Mouse (Mus musculus): Measurements from ENCODE around the gene 4931428F04Rik.
"Not testable (repeated sequence)": the region's sequence is repeated elsewhere in the genome, so short reads cannot be mapped to it uniquely, and the experiment has no call there.

The 4931428F04Rik gene

DNA sequence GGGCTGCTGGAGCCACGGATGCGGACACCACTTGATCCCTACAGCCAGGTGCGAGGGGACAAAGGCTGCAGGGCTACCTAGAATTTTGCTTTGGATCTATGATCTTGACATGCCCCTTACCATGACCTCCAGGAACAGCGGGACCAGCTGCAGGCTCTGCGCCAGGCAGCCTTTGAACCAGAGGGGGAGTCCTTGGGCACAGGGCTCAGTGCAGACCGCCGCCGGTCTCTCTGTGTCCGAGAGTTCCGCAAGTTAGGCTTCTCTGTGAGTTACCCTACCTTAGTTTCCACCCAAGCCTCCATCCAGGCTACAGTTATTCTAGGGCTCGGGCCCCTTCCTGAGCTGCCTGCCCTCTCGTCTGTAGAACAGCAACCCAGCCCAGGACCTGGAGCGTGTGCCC, 18.0 kb upstream of the 4931428F04Rik start:
- DNase-seq (ENCODE audit: low read depth) = no peak

DNA sequence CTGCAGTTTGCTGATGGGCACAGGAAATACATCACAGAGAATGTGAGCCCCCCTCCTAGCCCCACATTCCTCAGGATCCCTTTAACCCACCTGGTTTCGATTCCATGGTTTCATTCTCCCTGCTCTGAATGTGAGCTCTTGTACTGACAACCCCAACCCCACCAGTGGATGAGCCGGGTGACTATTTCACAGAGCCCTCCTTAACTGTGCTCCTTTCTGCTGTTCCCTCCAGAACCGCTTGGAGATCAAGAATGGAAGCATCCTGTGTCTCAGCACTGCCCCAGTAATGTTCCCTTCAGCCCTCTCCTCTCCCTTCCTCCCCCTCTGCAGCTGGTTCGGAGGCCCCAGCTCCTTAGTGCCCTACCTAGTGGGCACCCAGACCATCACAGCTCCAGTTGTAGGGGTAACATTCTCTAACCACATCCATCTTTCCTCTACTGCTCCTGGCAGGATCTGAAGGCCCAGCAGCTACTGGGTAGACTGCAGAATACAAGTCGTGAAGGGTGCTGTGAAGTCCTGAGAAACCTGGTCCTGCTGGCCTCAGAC, 16.6 kb upstream of the 4931428F04Rik start:
- DNase-seq (ENCODE audit: low read depth) = no peak

DNA sequence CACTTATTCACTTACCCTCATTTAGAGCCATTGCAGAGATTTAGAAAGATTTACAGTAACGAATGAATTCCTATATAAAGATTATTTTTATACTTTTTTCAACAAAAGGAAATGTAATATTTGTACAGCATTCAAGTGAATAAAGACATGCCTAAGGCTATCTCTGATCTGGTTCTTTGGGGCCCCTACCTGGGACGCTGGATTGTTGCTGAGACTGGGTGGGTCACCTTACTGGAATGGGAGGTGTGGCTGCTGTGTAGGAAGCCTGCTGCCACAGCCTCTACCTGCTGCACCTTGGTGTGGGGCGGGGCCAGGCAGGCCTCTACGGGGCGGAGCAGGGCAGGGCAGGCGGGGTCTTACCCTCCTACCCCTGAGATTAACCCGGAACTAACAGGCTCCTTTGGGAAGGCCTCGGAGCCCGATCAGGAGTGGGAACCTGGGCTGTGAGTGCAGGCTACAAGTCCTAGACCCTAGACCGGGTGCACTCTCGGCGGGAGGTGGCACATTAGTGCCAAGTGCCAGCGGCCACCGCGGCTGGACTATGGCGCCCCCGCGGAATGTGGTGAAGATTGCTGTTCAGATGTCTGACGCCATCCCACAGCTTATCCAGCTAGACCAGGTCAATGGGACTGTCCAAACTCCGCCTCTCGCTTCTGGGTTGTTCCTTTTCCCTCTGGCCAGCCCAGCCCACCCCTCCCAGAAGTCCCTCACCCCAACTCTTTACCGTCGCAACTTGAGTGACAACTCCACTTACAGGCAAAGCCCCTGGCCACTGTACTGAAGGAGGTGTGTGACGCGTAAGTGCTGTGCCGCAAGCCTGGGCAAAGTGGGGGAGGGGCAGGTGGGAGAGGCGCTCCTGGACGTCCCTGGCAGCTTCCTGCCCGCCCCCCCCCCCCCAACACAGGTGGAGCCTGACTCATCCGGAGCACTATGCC, 15.8 kb upstream of the 4931428F04Rik start, which contains the start of gene Elmo3:
Elmo3 (plus strand) TSS at position 391 of the 935 bp plus-strand sequence.
- no peak for DNase-seq (ENCODE audit: low read depth)

DNA sequence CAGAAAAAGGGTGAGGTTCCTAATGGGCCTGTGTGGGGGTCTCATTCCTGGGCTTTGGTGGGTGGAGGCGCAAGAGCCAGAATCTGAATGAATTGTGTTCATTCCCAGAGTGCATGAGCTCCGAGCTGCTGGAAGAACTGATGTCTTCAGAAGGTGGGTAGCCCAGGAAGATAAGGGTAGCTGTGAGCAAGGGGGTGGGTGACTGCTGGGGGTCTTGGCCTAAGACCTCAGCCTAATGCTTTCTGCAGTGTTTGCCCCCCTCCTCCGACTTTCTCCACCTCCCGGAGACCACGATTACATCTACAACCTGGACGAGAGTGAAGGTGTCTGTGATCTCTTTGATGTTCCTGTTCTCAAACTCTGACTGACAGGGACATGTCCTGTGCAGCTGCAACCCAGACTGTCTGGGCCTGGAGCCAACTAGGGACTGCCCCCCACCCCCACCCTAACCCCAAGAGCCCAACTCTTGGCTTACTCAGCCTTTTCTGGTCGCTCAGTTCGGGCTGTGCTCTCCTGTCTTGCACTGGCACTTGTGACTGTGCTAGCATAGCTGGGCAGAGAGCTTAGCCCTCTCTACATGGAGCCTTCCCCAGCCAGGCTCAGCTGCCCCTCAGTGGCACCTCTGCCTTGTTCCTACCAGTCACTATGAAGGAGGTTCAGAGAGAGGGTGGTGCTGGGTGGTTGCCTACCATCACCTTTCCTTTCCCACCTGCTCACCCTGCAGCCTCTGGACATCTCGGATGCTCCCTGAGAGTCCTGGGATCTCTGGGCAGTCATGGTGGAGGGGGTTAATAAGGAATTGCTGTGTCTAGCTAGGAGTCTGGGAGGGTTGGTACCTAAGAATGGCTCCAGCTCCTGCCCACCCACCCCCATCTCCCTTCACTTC, 14.9 kb upstream of the 4931428F04Rik start:
- DNase-seq (ENCODE audit: low read depth) = no peak

DNA sequence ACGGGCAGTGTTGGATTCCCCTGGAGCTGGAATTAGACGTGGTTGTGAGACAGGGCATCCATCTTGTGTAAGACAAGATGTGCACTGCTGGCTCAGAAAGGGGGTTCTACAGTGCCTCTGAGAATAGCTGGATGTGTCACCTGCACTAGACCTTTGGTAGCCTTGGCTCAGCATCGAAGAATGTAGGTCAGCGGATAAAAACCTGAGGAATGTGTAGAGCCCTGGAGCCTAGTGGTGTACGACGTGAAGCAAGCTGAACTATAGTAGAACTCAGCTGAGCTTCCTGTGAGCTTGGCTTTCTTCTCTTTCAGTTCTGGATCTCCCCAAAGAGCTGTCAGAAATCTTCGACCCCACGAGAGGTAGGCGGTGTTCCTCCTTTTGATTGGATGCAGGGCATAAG, 14.2 kb upstream of the 4931428F04Rik start:
- DNase-seq (ENCODE audit: low read depth) = no peak

DNA sequence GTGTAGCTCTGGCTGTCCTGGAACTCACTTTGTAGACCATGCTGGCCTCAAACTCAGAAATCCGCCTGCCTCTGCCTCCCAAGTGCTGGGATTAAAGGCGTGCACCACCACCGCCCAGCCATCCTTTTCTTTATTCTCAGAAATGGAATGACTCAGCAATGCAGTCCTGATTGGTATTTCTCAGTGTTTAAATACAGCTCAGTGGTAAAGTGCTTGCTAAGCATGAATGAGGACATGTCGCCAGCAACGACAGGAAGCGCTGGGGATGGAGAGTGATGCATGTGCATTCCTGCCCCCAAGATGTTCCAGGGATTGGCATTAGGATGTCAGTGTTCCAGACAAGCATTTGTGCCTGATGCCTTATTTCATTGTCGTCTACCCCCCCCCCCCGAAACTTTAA, 13.7 kb upstream of the 4931428F04Rik start:
- no peak for DNase-seq (ENCODE audit: low read depth)

DNA sequence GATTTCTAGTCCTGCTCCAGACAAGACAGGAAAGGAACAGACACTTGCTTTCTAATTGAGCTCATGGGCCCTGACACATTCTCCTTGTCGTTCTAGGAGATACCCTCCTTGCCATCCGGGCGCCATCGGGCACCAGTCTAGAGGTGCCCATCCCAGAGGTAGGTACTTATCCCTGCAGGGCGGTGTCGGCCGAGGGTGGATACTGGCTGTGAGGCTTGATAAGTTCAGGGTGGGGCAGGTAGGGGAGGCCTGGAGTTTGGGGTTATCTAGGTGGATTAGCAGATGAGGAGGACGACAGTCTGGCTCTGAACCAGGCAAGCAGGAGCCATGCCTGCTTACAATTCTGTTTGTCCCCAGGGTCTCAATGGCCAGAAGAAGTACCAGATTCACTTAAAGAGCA, 10.3 kb upstream of the 4931428F04Rik start:
- DNase-seq (ENCODE audit: low read depth) = peak; percentile 78

DNA sequence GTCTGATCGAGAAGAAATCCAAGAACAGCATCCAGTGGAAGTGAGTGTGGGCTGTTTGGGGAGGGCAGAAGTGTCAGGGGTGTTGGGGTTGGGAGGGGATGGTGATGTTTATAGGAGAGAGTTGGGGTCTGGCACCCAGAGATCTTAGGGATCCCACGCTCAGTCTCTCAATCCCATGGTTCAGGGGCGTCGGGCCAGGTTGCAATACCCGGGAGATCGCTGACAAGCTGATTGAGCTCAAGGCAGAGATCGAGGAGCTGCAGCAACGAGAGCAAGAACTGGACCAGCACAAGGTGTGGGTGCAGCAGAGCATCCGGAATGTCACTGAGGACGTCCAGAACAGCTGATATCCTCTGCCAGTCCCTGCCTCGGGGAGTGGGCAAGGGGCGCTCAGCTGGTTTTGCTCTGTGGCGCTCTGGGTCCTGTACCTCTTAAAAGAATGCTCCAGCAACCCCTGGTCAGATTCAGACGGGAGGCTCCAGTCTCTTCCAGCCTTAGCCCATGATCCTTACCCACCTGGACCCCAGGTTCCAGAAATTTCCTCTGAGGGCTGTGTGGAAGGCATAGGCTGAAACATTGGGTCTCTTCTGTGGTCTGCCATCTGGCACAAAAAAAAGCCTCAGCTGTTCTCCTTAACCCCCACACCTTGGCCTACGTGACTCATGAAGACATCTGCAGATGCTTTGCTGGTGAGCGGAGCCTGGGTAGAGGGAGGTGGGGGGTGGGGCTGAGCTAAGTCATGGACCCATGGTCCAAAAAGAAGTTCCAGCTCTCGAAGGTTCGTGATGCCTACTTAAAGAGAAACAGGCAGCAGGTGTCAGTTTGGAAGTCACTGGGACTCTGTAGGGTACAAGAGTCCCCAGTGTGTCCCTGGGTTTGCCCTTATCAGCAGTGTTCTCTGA, 8.9 kb upstream of the 4931428F04Rik start:
- DNase-seq (ENCODE audit: low read depth) = no peak

DNA sequence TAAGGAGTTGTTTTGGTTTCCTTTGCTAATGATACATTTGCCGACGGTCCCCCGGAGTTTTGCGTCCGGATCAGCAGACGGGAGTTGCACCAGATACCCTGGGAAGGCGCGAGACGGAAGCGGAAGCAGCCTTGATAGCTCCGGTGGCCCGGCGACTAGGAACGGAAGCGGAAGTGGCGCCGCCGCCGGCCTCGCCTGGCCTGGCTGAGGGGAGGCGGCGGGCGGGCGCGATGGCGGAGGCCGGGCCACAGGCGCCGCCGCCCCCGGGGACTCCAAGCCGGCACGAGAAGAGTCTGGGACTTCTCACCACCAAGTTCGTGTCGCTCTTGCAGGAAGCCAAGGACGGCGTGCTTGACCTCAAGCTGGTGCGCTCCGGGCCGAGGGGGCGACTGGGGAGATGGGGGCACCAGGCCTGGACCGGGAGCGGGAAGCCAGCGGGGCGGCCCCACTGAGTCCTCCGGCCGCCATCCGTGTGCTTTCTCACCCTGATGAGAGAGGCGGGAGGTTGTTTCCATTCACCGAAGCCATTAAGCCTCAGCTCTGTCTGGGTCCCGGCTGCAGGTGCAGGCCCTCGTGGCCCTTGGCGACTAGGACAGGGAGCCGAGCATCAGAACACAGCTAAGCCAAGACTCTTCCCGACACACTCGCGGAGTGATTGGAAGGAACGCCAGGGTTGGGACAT, 8.0 kb upstream of the 4931428F04Rik start, which contains the start of gene E2f4:
E2f4 (plus strand) TSS at position 153 of the 682 bp plus-strand sequence.
- peak; percentile 89 for DNase-seq (ENCODE audit: low read depth)

DNA sequence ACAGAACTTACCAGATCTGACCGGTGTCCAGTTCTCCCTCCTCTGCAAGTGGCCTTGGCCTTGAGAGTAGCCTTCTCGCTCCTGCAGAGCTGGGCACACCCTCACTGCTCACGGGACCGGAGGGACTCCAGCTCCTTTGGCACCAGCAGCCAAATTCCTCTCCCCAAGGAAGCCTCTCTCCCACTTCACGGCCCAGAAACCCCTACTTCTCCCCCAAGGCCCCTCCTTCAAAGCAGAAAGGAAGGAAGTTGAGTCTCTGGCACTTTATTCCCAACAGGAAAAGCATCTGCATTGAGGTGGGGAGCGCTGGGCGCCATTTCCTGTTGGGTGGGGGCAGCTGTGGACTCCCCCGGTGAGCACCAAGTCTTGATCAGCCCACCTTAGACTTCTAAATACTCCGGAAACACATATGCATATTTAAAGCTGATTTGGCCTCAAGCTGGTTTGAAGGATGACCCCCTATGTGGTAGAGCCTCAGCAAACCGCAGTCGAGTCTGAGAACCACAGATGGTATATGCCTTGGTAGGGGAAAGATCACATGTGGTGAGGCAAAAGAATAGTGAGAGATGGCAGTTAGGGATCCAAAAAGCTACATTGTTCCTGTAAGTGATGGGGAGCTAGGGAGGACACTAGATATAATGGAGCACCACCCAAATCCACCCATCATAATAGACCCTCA, 6.4 kb upstream of the 4931428F04Rik start, which contains the start of gene Exoc3l:
Exoc3l (minus strand) TSS at position 207 of the 679 bp plus-strand sequence.
- DNase-seq (ENCODE audit: low read depth) = no peak

DNA sequence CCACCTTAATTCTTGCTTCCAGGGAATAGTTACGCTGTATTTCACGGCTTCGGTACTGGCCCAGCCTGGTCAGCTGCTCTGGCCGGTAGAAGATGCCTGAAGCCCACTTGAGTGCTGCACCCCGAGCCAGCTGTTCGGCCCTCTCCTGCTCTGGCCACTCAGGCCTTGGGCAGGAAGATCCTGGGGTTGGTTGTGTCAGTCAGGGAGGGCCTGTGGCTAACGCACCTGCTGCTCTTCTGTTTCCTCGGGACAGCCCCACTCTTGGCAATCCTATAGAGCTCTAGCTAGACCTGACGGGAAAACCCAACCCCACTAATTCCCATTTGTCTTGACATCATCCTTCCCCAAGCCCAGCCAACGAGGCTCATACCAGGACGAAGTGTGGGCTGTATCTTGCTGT, 5.6 kb upstream of the 4931428F04Rik start:
- DNase-seq (ENCODE audit: low read depth) = no peak

DNA sequence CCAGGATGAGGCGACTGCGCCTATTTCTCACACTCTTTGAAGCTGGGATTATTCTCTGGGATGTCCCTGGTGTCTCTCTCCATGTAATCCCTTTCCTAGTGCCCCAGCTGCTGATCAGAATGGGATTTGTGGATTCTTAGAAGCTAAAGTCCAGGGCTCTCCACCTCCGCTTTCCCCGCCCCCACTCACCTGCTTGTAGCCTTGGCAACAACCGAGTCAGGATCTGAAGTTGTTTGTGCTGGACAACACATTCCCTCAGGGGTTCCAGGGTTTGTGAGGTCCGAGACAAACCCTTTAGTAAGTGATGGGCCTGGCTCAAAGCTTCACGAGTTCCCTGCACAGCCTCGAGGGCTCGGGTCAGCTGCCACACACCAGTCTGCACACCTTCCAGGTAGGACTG, 5.1 kb upstream of the 4931428F04Rik start:
- DNase-seq (ENCODE audit: low read depth) = no peak

DNA sequence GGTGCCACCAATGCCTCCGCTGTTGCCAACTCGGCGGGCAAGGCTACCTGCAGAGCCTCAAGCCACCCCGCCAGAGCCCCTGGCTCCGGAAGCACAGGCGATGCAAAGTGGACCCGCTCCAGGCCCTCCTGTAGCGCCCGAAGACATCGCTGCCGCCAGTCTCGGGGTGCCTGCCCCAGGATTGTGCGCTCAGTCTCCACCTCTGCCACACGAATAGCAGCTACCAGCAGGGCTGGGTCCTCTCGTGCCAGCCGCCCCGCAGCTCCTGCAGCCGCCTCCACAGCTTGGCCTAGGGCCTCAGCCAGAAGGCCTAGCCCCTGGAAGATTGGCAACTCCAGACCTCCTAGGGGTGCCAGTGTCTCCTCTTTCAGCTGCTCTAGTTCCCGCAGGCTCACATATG, 3.7 kb upstream of the 4931428F04Rik start:
- no peak for DNase-seq (ENCODE audit: low read depth)

DNA sequence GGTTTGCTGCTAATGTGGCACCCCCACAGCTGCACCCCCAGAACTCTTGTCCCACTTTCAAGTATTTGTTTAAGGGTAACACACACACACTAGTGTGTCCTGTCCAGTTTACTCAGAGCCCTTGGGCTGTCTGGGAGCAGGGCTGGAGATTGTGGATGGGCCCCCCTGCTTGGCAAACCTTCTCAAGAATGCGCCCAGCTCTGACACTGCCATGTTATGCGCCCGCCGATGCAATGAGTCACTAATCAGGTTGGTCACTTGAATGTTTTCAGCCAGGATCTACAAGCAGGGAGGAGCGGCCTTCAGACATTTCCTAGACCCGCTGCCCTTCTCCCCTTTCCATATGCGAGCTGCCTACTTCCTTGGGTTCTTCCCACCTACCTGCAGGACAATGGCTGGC, 2.8 kb upstream of the 4931428F04Rik start:
- no peak for DNase-seq (ENCODE audit: low read depth)

DNA sequence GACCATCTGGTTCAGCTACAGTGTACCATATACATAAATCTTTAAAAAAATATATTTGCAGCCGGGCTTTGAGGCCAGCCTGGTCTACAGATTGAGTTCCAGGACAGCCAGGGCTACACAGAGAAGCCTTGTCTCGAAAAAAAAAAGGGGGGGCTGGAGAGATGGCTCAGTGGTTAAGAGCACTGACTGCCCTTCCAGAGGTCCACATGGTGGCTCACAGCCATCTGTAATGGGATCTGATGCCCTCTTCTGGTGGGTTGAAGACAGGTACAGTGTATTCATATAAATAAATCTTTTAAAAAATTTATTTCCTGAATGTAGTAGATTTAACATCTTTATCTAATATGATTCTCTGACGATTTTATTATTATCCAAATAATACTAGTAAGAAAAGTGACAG, 2.1 kb upstream of the 4931428F04Rik start:
- DNase-seq (ENCODE audit: low read depth) = not testable (repeated sequence)

DNA sequence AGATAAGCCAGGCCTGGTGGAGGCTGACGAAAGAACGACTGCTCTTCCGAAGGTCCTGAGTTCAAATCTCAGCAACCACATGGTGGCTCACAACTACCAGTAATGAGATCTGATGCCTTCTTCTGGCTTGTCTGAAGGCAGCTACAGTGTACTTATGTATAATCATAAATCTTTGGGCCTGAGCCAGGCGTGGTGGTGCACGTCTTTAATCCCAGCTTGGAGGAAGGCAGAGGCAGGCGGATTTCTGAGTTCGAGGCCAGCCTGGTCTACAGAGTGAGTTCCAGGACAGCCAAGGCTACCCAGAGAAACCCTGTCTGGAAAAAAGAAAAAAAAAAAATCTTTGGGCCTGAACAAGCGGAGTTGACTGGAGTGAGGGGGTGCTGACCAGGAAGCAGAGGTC, 1.7 kb upstream of the 4931428F04Rik start:
- DNase-seq (ENCODE audit: low read depth) = not testable (repeated sequence)

DNA sequence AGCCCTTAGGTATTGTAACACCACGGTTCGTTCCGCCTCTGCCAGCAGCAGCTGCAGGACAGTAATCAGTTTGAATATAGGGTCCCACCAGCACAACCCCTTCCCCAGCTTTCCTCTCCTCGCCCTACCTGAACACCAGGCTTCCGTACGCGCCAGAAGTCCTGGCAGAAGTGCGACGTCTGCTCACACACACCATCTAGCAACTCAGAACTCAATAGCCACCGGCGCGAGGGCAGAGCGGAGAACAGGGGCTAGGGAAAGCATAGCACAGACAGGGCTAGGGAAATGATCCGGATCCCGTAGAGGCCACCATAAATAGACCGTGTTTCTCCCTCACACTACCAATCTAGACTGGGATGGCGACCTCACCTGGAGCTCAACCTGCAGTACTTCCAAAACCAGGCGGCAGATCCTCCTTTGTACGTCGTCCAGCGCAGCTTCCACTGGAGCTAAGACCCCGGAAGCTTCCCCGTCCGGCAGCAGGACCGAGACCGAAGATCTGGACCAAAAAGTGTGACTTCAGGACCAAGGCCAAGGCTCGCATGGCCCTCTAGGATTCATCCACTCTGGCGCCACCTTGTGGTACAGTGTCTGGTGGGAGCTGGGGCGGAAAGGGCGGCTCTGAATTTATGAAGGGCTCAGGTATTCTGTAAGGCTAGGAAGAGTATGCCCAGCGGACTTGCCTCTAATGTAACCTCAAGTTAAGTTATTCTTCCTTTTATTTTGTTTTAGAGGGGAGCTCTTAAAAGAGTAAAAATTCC, 1.1 kb upstream of the 4931428F04Rik start:
- DNase-seq (ENCODE audit: low read depth) = peak; percentile 95

DNA sequence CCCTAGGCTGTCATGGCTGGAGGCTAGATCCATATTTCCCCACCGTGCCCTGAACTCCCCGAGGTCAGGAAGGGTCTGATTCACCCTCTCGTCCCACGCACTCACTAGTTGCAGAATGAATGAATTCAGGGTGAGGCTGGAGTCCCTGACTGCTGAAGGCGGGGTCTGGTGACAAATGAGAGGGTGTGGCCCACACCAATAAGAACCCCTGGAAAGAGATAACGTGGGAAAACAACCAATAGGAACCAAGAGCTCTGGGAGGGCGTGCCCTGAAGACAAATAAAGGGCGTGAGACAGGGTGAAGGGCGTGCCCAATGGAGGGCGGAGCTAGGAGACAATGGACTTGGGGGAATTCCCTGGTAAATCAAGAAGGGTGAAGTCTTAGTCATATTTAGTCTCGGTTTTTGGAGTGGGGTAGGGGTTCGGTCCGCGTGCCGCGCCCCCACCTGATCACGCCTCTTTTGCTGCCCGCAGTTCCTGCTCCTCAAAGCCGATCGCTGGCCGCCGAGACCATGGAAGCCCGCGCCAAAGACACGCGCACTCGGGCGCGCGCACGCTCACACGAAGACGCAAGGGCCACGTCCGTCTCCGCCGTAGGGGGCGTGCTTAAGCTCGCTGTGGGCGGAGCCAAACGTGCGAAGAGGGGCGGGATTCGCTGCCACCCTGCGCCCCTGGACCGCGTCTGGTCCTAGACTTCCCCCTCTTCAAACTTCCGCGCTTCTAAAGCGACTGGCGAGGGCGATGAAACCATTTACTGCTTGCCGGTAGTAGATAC, 519 bp downstream of the 4931428F04Rik start:
- DNase-seq (ENCODE audit: low read depth) = peak; percentile 97
